Mouse (Mus musculus) ES-Bruce4 (cell line): ENCODE measurements at regions not wholly inside any gene's neighbourhood (a gene's known extent, or its start where the extent isn't known, plus 50 kb on each side); places are given as distances from the start of the nearest gene placed in this dataset.

Experiments
- CTCF ChIP-seq: IDR thresholded peaks from one replicate; pipeline ENCODE4 v1.8.1; 2011; ENCODE audit warnings: low read depth, low read length
- POLR2A ChIP-seq: IDR thresholded peaks from one replicate; pipeline ENCODE4 v1.8.1; 2011; ENCODE audit warnings: low read length; ENCODE audit not compliant: insufficient read depth

GRCm38 (mm10) chr9:32931266-32932005, 295.4 kb downstream of the Ets1 start:
- TF ChIP-seq CTCF, result no peak
- no peak for TF ChIP-seq POLR2A
